Mouse (Mus musculus) kidney, adult 18-20 months (tissue): ENCODE measurements at regions not wholly inside any gene's neighbourhood (a gene's known extent, or its start where the extent isn't known, plus 50 kb on each side); places are given as distances from the start of the nearest gene placed in this dataset.
A peak's percentile ranks its signal among the peaks of the same experiment; 100 is the strongest.

Experiments used
- DNase-seq: peaks from one replicate; pipeline ENCODE4 v3.0.0; 2021

- no peak for DNase-seq
These were observed 183.5 kb downstream of the Hsfy2 start for GRCm38 (mm10) chr1:56453756-56454155.

- no peak for DNase-seq
These were observed 194.4 kb downstream of the Hsfy2 start for GRCm38 (mm10) chr1:56442835-56443234.

DNA sequence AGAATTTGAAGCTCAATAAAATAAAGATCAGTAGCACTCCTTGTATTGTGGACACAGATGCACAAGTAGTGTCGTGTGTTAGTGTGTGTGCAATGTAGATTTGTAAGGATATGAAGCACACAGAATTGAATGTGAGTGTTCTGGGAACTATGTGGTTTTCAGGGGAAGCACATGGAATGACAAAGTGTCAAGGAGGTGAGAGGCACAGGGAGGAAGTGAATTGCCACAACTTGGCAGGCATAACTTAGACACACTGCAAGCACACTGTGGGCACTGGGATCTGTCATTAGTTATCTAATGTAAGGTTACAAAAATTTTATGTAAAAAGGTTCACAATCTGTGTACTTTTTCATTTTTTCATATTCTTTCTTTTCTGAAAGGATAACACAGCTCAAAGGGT is 230.4 kb downstream of the Hsfy2 start:
- DNase-seq: no peak

DNA sequence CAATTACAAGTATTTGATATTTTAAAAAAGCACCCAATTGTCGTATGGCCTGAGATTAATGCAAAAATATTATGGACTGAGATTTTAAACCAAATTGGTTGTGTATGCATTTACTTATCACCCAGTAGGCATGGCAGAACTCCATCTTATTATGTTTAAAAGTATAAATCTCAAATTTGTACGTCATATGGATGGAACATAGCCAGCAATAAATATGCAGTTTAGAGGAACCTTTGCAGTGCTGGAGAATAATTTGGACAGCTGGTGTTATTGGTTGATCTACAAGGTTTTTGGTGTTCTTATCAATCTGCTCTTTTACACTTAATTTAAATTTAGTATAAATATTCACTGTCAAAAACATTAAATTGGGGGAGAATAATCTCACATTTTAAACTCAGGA is 233.9 kb downstream of the Hsfy2 start:
- DNase-seq: no peak

DNA sequence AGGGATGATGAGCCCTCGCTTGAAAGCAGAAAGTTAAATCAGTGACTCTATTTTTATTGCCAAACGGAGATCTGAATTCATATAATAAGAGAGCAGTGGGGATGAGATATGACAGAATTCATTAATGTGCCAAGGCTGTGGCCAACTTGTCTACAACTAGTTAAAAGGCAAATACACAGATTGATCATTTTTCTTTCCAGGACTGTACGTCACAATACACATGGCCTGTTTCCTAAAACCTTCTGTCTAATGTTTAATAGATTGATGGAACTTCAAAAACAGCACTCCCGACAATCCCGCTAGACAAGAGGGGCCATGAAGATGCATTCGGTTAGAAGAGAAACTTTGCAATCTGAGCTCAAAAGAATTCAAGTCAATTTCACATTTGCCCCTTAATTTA is 241.4 kb downstream of the Hsfy2 start:
- no peak for DNase-seq

DNA sequence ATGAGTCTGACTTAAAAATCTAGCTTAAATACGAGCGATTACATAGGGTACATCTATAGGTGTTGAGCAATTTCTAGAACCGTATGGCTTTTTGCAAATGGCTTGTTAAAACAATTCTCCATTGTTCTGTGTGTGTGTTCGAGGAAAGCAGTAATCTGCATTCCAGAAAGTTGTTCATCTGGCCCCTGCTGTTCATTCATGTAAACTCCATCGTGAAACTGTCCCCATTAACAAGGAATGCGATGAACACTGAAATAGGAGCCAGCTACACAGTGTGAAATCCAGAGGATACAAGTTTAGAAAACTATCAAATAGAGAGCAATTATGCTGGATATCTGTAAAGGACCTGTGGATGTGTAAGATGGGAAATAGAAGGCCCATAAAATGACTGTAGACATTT is 250.1 kb downstream of the Hsfy2 start:
- no peak for DNase-seq

GRCm38 (mm10) chr1:56366319-56366718 is 270.9 kb downstream of the Hsfy2 start:
- DNase-seq: no peak

DNA sequence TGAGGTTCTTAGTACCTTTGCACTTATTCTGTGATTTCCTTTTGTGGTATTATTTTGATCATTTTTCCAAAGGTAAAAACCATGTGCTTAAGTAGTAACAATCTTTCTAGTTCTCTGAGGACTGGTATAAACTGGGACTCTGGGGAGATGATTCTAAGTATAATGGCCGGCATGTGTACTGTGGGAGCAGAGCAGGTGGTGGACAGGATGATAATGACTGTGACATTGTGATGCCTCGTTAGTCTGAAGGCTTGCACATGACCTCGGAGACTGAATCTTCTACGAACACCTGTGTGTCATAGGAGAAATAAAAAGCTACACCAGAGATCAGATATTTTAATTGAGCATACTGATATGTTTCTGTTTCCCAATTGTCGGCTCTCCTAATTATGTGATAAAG is 276.4 kb downstream of the Hsfy2 start:
- DNase-seq: no peak

DNA sequence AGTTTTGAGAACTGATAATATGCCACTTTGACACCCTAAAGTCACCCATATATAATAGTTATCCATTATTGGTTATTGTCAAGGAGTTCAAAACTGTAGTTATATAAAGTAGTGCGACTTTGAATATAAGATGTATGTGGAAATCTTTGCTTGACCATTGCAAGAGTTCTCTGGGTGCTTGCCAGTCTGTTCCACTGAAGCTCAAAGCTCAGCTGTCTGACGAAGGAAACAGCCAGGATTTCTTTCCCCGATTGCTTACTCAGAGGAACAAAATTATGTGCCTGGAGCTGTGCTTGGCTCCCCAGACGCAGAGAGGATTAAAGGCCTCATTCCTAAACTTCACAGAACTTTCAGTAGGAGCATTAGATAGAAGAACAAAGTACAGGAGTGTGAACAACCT is 290.6 kb downstream of the Hsfy2 start:
- no peak for DNase-seq

- DNase-seq: no peak
These were observed 292.3 kb downstream of the Hsfy2 start for GRCm38 (mm10) chr1:56344952-56345351.

DNA sequence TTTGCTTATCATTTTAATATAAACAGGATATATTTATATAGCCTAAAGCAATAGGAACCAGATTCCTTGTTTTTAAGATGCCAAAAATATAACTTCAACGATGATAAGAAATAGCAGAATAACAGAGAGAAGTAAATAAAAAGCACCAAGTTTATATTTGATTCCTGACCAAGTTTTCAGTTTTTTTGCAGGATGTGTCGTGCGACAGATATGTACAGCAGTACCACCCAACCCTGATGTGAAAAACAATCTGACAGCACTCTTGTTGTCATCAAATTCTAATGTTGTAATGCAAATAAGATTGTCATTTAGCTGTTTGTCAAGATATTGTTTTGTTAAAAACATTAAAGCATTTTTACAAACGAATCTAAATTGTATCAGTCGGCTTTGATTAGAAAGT is 309.9 kb downstream of the Hsfy2 start:
- DNase-seq: no peak

GRCm38 (mm10) chr1:56308586-56308985 is 328.6 kb downstream of the Hsfy2 start:
- peak; percentile 2 for DNase-seq

DNA sequence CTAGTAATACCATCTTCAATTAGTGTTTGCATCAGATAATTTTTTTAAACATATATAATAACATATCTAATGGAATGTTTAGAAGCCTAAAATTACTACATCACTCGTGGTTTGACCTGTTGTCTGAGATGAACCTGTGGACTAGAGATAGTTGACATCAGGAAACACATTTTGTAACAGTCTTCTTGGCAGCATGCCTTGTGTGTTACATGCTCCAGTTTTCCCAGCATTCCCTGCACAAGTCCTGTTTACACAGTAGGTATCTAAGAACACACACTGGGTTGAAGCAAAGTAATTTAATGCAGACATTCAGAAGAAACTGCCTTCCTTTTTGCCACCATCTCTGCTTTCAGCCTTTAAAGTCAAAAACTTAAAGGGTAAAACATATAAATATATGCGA is 342.8 kb downstream of the Hsfy2 start:
- DNase-seq: no peak

DNA sequence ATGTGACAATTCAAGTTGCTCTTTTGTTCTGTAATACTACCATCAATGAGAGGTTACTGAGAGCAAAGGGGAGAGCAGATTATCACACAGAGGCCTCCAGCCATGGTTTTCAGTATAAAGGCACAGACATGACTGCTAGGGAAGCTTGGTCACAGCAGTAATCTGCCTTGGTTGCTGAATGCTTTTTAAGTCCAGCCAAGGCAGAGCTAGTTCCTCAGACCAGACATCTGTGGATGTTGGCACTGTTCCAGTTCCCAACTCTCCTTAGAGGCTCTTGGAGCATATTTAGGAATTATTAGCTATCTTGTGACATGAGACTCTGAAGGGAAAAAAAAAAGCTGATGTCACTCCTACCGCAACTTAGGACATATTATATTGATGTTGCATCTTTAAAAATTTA is 347.5 kb downstream of the Hsfy2 start:
- DNase-seq: no peak

DNA sequence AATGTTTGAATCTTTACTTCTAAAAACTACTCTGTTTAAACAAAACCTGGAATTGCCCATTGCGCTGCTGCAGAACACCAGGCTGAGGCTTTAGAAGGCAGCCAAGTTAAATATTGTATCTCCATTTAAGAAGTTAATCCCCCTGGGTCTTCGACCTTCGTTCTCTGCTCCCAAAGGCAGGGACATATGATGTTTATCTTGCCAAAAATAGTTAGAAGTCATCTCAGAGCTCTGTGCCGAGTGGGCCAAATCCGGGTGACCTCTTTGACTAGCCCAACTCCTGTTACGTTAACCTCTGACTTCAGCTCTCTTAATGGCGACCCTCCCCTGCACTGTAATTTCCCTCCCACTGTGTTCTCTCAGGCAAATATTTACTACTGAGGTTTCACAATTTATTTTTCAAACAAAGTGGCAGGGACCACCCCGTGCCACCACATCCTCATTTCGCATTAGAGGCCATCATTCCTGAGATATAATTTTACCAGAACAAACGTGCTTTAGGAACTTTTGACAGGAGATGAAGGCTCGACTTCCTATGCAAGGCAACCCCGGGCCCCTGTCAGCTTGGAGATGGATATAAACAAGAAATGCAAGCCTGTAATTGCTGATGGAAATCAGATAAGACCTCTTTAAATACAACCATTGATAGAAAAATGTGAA is 350.7 kb downstream of the Hsfy2 start:
- DNase-seq: peak; percentile 18

GRCm38 (mm10) chr1:56261708-56262107 is 375.5 kb downstream of the Hsfy2 start:
- DNase-seq: no peak

DNA sequence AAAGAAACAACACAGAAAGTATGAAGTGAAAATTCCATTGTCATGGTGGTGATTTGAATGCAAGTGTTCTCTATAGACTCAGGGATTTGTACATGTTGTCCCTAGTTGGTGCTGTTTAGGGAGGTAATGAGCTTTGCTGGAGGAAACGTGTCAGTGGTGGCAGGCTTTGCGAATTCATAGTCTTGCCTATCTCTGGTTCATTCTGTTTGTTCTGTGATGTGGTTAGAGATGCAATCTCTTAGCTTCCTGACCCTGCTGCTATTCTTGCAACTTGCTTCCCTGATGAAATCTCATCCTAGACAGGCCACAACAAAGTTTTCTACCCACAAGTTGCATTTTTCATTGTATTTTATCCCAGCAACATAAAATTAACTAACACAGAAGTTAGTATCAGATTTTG is 376.5 kb downstream of the Hsfy2 start:
- no peak for DNase-seq

GRCm38 (mm10) chr1:56256839-56257490 is 380.3 kb downstream of the Hsfy2 start:
- DNase-seq: no peak

DNA sequence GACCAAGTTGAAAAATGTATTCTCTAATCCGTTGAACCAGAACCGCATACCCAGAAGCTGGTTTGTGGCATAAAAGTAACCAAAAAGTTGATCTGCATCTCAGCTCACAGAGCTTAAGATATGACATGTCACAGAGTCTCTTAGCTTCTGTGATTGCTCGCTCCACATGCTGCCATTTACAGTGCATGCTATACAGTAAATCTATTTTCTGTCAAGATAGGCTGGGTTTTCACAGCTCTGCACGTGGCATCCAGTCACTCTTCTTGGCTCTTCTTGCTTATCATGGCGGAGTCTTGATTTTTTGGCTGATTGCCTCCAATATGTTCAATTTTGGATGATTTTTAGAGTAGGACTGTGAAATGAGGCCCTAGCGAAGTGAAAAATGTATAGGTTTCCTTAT is 397.5 kb downstream of the Hsfy2 start:
- DNase-seq: no peak

GRCm38 (mm10) chr1:56226314-56227008 is 410.8 kb downstream of the Hsfy2 start:
- no peak for DNase-seq

DNA sequence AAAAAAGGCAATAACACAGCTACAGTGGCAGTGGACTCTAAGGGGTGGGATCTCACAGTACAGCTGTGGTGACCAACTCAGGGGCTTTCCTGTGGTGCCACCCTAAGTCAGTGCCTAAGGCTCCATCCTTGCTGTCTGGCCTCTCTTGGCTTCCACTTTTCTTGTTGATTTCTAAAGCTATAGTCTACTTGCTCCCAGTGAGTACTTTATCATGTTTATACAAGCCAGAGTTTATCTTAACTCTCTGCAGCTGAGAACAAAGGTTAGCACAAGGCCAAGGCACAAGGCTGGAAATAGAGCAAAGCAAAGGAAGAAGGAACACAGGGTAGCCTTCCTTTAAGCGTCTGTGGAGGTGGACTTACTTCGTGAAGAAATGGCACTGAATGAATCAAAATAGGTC is 417.5 kb downstream of the Hsfy2 start:
- no peak for DNase-seq

- DNase-seq: no peak
These were observed 426.4 kb downstream of the Hsfy2 start for GRCm38 (mm10) chr1:56210712-56211371.

DNA sequence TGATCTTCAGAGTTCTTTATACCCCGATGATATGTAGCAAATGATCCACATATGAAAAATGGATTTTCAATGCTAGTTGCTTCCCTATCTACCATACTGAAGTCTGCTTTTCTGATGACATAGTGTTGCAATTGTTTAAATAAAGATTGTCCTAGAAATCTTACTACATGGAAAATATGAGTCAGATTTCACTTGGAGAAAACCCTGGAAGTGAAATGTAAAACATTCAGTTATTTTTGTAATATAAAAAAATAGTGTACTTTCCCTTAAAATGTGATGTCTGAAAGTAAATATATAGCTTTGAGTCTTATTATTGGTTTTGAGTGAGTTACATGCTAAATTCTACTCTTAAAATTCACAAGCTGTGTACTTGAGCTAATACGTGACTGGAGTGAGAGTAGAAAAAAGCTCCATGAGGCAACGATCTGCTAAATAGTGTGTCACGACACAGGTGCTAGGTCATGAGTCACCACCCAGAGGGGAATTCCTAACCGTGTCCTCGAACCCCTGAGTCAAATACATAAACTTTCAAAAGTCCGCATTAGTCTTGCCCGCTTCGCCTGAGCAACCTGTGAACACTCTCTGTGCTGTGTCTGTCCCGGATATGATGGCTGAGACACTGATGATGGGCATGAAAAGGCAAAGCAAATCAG is 430.5 kb downstream of the Hsfy2 start:
- DNase-seq: no peak
